Mouse (Mus musculus) retina, embryonic 14.5 days (tissue): ENCODE measurements at regions not wholly inside any gene's neighbourhood (a gene's known extent, or its start where the extent isn't known, plus 50 kb on each side); places are given as distances from the start of the nearest gene placed in this dataset.

ENCODE experiments used
- DNase-seq: peaks from one replicate; pipeline ENCODE4 v3.0.0-alpha.2; 2015; ENCODE audit warnings: low spot score

GRCm38 (mm10) chr9:67610696-67611095, 51.2 kb upstream of the Tln2 start:
- DNase-seq: no peak

- no peak for DNase-seq
Observed at GRCm38 (mm10) chr9:67611676-67612075, 52.2 kb upstream of the Tln2 start.

- DNase-seq: no peak
Observed at GRCm38 (mm10) chr9:67612101-67612500, 52.6 kb upstream of the Tln2 start.

GRCm38 (mm10) chr9:67614068-67614727, 54.7 kb upstream of the Tln2 start:
- no peak for DNase-seq

- DNase-seq: no peak
Observed at GRCm38 (mm10) chr9:67616207-67616606, 56.7 kb upstream of the Tln2 start.

GRCm38 (mm10) chr9:67617341-67618217, 58.1 kb upstream of the Tln2 start:
- DNase-seq: no peak

GRCm38 (mm10) chr9:67620945-67621344, 61.4 kb upstream of the Tln2 start:
- DNase-seq: no peak

- DNase-seq: no peak
Observed at GRCm38 (mm10) chr9:67627196-67627595, 67.7 kb upstream of the Tln2 start.

GRCm38 (mm10) chr9:67629624-67630023, 70.1 kb upstream of the Tln2 start:
- no peak for DNase-seq

GRCm38 (mm10) chr9:67630173-67630572, 70.7 kb upstream of the Tln2 start:
- no peak for DNase-seq

- no peak for DNase-seq
Observed at GRCm38 (mm10) chr9:67631741-67632243, 72.3 kb upstream of the Tln2 start.

GRCm38 (mm10) chr9:67632521-67633025, 73.1 kb upstream of the Tln2 start:
- DNase-seq: peak; percentile 54

- peak; percentile 59 for DNase-seq
Observed at GRCm38 (mm10) chr9:67633026-67633741, 73.7 kb upstream of the Tln2 start.

GRCm38 (mm10) chr9:67633761-67634441, 74.4 kb upstream of the Tln2 start:
- peak; percentile 75 for DNase-seq

- no peak for DNase-seq
Observed at GRCm38 (mm10) chr9:67646820-67647219, 87.3 kb upstream of the Tln2 start.

GRCm38 (mm10) chr9:67664773-67665172, 94.5 kb upstream of the C2cd4b start:
- no peak for DNase-seq

GRCm38 (mm10) chr9:67670261-67671020, 88.8 kb upstream of the C2cd4b start:
- DNase-seq: peak; percentile 57

GRCm38 (mm10) chr9:67676906-67677305, 82.3 kb upstream of the C2cd4b start:
- DNase-seq: no peak

- peak; percentile 89 for DNase-seq
Observed at GRCm38 (mm10) chr9:67683367-67683766, 75.9 kb upstream of the C2cd4b start.

- no peak for DNase-seq
Observed at GRCm38 (mm10) chr9:67692396-67692795, 66.8 kb upstream of the C2cd4b start.

- peak; percentile 34 for DNase-seq
Observed at GRCm38 (mm10) chr9:67693716-67694115, 65.5 kb upstream of the C2cd4b start.
